Mouse (Mus musculus) monocyte, adult 2 months (primary cell): ENCODE measurements around the gene Uck2.

Experiments
- DNase-seq, 2 experiments: peaks; one replicate each; pipeline ENCODE4 v3.0.0; 2022; ENCODE audit warnings: low spot score in 2 of 2, low read depth in 1 of 2

The Uck2 gene

GRCm38 (mm10) chr1:167285320-167285355 is at the start of gene Uck2:
TSS of gene Uck2 (minus strand) at chr1:167285320.
- no peak for DNase-seq

GRCm38 (mm10) chr1:167331106-167331505 is 46.0 kb upstream of the Uck2 start:
- DNase-seq = peak in 1 of 2 experiments; percentile 52

GRCm38 (mm10) chr1:167328776-167329175 is 43.7 kb upstream of the Uck2 start:
- no peak for DNase-seq

GRCm38 (mm10) chr1:167321691-167322090 is 36.6 kb upstream of the Uck2 start:
- no peak for DNase-seq

GRCm38 (mm10) chr1:167313220-167313619 is 28.1 kb upstream of the Uck2 start:
- no peak for DNase-seq

GRCm38 (mm10) chr1:167312367-167312766 is 27.2 kb upstream of the Uck2 start:
- no peak for DNase-seq

- peak; percentile 89 to 97 for DNase-seq
These were observed 23.3 kb upstream of the Uck2 start, which contains the start of gene Tmco1 for GRCm38 (mm10) chr1:167308261-167309054. TSS of gene Tmco1 (plus strand) at chr1:167308378.

- DNase-seq = no peak
These were observed 22.6 kb upstream of the Uck2 start for GRCm38 (mm10) chr1:167307674-167308073.

- peak; percentile 48 to 67 for DNase-seq
These were observed 21.5 kb upstream of the Uck2 start for GRCm38 (mm10) chr1:167306451-167307240.

GRCm38 (mm10) chr1:167305501-167306137 is 20.5 kb upstream of the Uck2 start:
- no peak for DNase-seq

GRCm38 (mm10) chr1:167300122-167300521 is 15.0 kb upstream of the Uck2 start:
- DNase-seq = no peak

GRCm38 (mm10) chr1:167295679-167296402 is 10.7 kb upstream of the Uck2 start:
- DNase-seq = no peak

GRCm38 (mm10) chr1:167292447-167292846 is 7.3 kb upstream of the Uck2 start:
- no peak for DNase-seq

- no peak for DNase-seq
These were observed 6.5 kb upstream of the Uck2 start for GRCm38 (mm10) chr1:167291610-167292009.

- no peak for DNase-seq
These were observed 5.1 kb upstream of the Uck2 start for GRCm38 (mm10) chr1:167290263-167290592.

- DNase-seq = no peak
These were observed 4.6 kb upstream of the Uck2 start for GRCm38 (mm10) chr1:167289567-167290262.

GRCm38 (mm10) chr1:167288665-167289538 is 3.8 kb upstream of the Uck2 start:
- DNase-seq = peak in 1 of 2 experiments; percentile 26

GRCm38 (mm10) chr1:167287156-167287555 is 2.0 kb upstream of the Uck2 start:
- no peak for DNase-seq

- no peak for DNase-seq
These were observed 236 bp upstream of the Uck2 start for GRCm38 (mm10) chr1:167285356-167285755.

- DNase-seq = peak; percentile 11 to 37
These were observed 242 bp downstream of the Uck2 start for GRCm38 (mm10) chr1:167284837-167285319.
